ENCODE assay signal across 18 mouse cellular contexts in genomic region chr13:55419142-55419541, GRCm38 (mm10). TPM values are rescaled to one million over a fixed set of nuclear protein-coding genes. Genes with fewer than 3 reads are reported as not detected.
"Had no signal": no experiment of that assay in that cellular context is flagged by ENCODE, and none has a peak within 500 bp of the region (broad histone marks: within the 10 kb centered on the region; RNA-seq: fewer than 3 reads in every experiment).

No protein-coding gene starts in this region.

- H3K9ac ChIP-seq: lung, embryonic 14.5 days; midbrain, embryonic 12.5 days; neural tube, embryonic 12.5 days; stomach, embryonic 15.5 days had no signal

- ATAC-seq: midbrain, embryonic 16.5 days had no signal

- DNase-seq: lung, adult 18-20 months; lung, embryonic 14.5 days; lung, postnatal 10 days; lung, postnatal 4 days; midbrain, embryonic 14.5 days; right cerebral cortex, postnatal 14 days; thymus, adult 2 months; thymus, postnatal 25 days had no signal

- H3K4me2 ChIP-seq: lung, embryonic 14.5 days; midbrain, embryonic 12.5 days; neural tube, embryonic 12.5 days; stomach, embryonic 15.5 days had no signal

- H3K36me3 ChIP-seq: midbrain, embryonic 10.5 days; midbrain, embryonic 12.5 days; neural tube, embryonic 12.5 days; stomach, embryonic 15.5 days had no signal

- H3K27ac ChIP-seq: midbrain, embryonic 10.5 days; midbrain, embryonic 12.5 days; neural tube, embryonic 12.5 days; stomach, embryonic 15.5 days; stomach, postnatal 0 days had no signal

- H3K4me3 ChIP-seq: midbrain, embryonic 10.5 days; midbrain, embryonic 12.5 days; neural tube, embryonic 12.5 days; stomach, embryonic 15.5 days had no signal

- H3K9me3 ChIP-seq: midbrain, embryonic 10.5 days; midbrain, embryonic 12.5 days; neural tube, embryonic 12.5 days; stomach, embryonic 15.5 days had no signal

RNA-seq across cellular contexts. Expression of gene Pfn3, which starts 4.1 kb away (rescaled TPM):
- polyA plus RNA-seq: liver, embryonic 16.5 days; lung, embryonic 14.5 days; lung, embryonic 16.5 days; midbrain, embryonic 10.5 days; midbrain, embryonic 12.5 days; midbrain, embryonic 14.5 days; neural tube, embryonic 12.5 days; spleen, adult 2 months; stomach, embryonic 15.5 days; stomach, postnatal 0 days; thymus, adult 2 months had no signal

RNA-seq across cellular contexts. Expression of gene F12, which starts 7.5 kb away (rescaled TPM):
- polyA plus RNA-seq: lung, embryonic 14.5 days; midbrain, embryonic 10.5 days; midbrain, embryonic 12.5 days; midbrain, embryonic 14.5 days; neural tube, embryonic 12.5 days; neural tube, embryonic 14.5 days had no signal

RNA-seq across cellular contexts. Expression of gene Slc34a1, which starts 21.2 kb away (rescaled TPM):
- polyA plus RNA-seq: liver, embryonic 16.5 days; lung, embryonic 14.5 days; lung, embryonic 16.5 days; midbrain, embryonic 10.5 days; midbrain, embryonic 14.5 days; midbrain, embryonic 16.5 days; stomach, postnatal 0 days had no signal

RNA-seq across cellular contexts. Expression of gene Prr7, which starts 44.9 kb away (rescaled TPM):
- polyA plus RNA-seq: liver, embryonic 16.5 days had no signal
